Mouse (Mus musculus): ENCODE data around the gene Slc39a11.

DNA sequence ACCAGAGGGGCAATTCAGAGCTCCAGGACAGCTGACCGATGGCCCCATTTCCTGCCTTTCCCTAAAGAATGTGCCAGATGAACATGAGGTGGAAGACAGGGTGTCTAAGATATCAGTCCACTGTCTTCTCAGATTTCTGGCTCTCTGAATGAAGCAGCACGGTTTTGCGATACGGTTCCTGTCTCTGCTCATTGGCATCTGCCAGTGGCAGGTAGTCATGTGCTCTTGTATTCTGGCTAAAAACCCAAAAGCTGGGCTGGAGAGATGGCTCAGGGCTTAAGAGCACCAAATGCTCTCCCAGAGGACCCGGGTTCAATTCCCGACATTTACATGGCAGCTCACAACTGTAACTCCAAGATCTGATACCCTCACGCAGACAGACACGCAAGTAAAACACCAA is 108.8 kb downstream of the Slc39a11 start:
- TF ChIP-seq MYC (IDR thresholded peaks at IDR 0.05; ENCODE audit: low read depth, low read length), result no peak
- no peak for TF ChIP-seq ZKSCAN1 (IDR thresholded peaks at IDR 0.05; ENCODE audit: borderline replicate concordance, low read depth, low read length)
- no peak for TF ChIP-seq GABPA (IDR thresholded peaks at IDR 0.05; ENCODE audit: insufficient replicate concordance, low read depth, low read length)
- TF ChIP-seq EP300 (IDR thresholded peaks at IDR 0.05; ENCODE audit: low read length), result no peak
- TF ChIP-seq CTCF (conservative IDR thresholded peaks at IDR 0.05 in 1 of 2, IDR thresholded peaks at IDR 0.05 in 1 of 2; ENCODE audit: low read depth in 2 of 2, low read length in 2 of 2), result no peak
- TF ChIP-seq JUN (IDR thresholded peaks at IDR 0.05; ENCODE audit: insufficient read depth, low read depth, low read length), result no peak
- no peak for TF ChIP-seq IRF4 (IDR thresholded peaks at IDR 0.05; ENCODE audit: low read depth, low read length)
- no peak for TF ChIP-seq POLR2AphosphoS2 (IDR thresholded peaks at IDR 0.05; ENCODE audit: low read depth, low read length)

All from CH12.LX (cell line).